Mouse (Mus musculus): ENCODE measurements at regions not wholly inside any gene's neighbourhood (a gene's known extent, or its start where the extent isn't known, plus 50 kb on each side); places are given as distances from the start of the nearest gene placed in this dataset.

DNA sequence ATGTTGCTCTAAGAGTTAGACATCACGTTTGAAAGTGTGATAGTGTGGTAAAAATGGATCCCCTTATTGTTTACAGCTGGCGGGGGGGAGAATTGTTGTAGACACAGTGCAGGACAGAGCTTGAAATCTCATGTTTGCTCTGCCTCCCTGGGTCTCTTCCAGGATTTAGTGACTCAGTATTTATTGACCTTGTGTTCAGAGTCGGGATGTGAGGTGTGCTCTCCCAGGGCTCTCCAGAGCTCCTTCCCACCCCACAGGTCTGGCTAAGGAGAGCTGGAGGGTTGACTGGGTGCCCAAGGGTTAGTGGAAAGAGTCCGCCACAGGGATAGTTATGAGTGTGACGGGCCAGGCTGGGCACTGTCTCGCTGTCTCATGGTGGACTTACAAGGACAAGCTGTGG is 117.8 kb downstream of the Tle3 start:
- no peak for DNase-seq

- DNase-seq: no peak
These were observed 117.0 kb downstream of the Tle3 start for GRCm38 (mm10) chr9:61489147-61489546.

DNA sequence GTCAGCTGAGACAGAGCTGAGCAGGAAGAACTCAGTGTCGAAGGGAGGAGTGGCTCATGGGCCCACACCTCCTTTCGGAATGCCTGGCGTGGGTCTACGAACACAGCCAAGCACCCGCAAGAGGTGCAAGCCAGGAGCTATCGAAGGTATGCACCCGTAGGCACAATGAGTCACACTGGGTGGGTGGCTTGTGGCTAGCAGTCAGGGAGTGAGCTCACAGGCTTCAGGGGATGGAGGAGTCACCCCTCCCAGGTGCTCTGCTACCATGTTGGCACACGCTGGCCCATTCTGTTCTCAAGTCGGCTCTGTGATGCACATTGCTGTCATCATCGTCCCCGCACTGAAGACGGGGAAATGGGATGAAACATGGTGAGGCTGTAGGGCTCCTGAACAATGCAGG is 115.7 kb downstream of the Tle3 start:
- no peak for DNase-seq

DNA sequence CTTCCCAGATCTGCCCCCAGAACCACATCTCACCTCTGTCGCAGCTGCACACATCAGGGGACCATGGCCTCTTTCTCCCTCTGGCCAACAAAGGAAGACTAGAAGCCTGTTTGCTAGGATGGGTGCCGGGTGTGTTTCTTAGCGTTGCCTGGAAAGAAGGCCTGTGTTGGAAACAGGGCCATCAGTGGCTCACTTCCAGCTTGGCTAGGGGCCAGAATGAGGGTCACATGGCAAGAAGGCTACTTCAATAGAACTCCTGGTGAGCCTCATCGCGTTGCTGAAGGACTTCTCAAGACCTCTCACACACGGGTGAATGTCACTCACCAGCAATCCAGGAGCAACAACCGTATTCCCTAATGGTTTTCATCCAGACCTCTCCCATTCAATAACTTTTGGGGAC is 115.0 kb downstream of the Tle3 start:
- peak; percentile 86 for DNase-seq

GRCm38 (mm10) chr9:61484391-61484790 is 112.2 kb downstream of the Tle3 start:
- no peak for DNase-seq

DNA sequence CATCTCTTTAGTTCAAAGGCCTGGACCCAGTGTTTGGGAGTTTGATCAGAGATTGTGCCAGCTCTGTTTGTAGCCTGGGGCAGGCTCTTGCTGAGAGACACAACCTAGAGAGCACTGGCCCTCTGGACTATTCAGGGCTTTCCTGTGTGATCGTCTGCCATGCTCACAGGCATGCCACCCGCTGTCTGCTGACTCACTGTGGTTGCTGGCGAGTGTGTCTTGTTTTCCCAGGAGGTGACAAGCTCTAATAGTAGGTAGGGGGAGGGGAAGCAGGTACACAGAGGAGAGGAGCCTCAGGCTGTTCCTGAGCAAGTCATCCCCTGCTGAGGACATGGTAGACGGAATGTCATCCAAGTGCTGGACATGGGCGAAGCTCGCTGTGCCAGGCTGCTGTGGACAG is 107.5 kb downstream of the Tle3 start:
- DNase-seq: peak in 1 of 2 experiments; percentile 45

DNA sequence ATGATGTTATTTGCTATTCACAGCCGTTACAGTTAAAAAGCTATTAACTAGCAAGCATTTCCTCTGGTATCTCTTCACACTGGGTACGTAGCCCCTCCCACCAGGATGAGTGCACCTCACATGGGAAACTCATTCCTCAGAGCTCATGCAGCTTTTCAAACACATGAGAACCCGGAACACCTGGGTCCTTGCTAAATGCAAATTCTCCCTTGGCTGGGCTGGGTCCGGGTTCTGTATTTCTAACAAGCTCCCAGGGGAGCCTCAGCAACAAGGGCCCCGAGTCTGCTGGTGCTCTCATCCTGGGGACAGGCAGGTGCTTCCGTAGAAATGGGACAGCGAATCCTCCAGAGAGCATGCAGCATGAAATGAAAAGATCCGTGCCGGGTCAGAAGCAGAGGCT is 106.7 kb downstream of the Tle3 start:
- DNase-seq: no peak

GRCm38 (mm10) chr9:61476351-61476750 is 104.2 kb downstream of the Tle3 start:
- no peak for DNase-seq

GRCm38 (mm10) chr9:61470815-61471505 is 98.8 kb downstream of the Tle3 start:
- no peak for DNase-seq

DNA sequence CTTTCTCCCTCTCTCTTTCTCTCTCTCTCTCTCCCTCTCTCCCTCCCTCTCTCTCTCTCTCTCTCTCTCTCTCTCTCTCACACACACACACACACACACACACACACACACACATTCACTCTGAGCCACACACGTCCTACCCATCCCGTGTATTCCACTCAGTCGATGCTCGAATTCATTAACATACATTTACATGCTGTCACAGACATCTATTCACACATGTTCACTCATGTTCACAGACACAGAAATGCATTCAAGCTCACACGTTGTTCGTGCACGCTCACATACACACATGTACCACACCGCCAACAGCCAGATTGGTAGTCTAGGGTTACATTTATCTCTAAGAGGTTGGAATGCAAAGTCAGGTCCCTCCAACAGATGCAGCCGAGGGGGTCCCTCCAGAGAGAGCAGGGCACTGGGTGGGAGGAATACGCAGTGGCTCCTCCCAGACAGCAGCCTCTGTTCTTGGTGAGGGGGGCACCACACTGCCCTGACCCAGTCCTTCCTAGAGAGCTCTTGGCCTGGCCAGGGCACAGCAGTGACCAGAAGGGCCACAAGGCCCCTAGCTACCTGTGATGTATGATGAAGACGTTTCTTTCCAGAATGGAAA is 96.8 kb downstream of the Tle3 start:
- no peak for DNase-seq

DNA sequence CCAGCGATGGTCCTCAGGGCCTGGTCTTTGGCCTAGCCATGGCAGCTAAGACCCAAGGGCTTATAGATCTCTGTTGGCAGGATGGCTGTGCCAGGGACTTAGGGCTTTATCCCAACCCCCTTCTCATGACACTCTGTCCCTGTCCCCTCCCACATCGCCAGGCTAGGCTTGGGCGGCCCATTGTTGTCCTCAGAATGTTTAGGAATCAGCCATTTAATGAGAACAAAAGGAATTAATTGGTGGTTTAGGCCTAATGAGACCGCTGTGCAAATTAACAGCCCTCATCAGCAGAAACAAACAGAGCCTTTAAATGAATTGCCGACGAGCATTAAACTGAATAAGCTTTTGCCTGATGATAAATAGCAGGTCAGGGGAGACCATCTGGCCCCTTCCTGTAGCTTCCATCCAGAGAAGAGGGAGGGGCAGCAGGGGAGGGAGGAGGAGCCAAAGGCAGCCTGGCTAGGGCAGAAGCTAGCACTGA is 96.2 kb downstream of the Tle3 start:
- DNase-seq: peak; percentile 85 to 91

All from cerebellum, postnatal 10 days (tissue).